Mouse (Mus musculus): ENCODE data around the gene Gpr25. TPM values are rescaled to one million over a fixed set of nuclear protein-coding genes. Genes with fewer than 3 reads are reported as not detected.

The Gpr25 gene
- total and polyA plus RNA-seq, 3 experiments = not detected

DNA sequence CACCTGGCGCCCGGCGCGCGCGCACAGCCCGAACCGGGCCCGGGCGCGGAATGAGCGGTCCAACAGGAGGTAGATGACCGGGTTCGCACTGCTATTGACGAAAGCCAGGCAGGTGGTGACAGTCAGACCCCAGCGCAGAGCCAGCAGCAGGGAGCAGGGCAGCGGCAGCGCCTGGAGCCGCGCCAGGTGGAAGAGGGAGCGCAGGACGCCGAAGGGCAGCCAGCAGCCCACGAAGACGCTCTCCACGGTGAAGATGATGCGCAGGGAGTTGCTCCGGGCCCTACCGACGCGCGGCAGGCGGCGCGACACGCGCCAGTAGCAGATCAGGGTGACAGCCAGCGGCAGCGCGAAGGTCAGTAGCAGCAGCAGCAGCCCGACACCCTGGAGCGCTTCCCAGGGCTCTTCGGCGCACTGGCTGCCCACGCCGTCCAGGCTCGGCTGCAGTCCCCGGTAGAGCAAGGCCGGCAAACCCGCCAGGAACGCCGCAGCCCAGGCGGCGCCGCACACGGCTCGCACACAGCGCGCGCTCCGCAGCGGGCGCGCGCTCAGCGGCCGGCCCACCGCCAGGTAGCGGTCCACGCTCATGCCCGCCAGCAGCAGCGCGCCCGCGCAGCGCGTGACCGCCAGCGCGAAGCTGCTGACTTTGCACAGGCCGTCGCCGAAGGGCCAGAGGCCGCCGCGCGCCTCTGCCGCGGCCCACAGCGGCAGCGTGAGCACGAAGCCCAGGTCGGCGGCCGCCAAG lies 609 bp downstream of the Gpr25 start:
- H3K9ac ChIP-seq (ENCODE audit: control insufficient read depth, low read depth, low read length, poor library complexity, severe bottlenecking) = no peak overlapping the region
- no peaks in the 10 kb centered on the region for H3K27me3 ChIP-seq (ENCODE audit: control insufficient read depth in 1 of 2, insufficient read depth in 2 of 2, low read length in 2 of 2)

DNA sequence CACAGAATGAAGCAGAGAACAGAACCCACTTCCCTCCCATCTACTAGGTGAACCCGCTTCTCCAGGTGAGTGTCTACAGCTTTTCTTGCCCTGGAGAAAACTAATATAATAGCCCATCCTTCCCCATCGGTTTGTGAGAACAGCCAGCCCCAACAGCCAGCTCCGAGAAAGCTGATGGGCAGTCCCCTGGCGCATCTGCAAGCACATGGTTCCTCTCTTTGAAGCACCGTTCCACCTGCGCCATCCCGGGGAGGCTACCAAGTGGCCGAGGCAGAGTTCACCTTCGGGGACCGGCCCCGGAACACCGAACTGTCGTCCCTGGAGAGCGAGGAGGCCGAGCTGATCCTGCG lies 1.2 kb downstream of the Gpr25 start:
- H3K79me2 ChIP-seq (ENCODE audit: control insufficient read depth, insufficient read depth, low read length, poor library complexity) = no peaks in the 10 kb centered on the region
- H3K4me1 ChIP-seq (ENCODE audit: control insufficient read depth in 1 of 2, insufficient read depth in 2 of 2, low read length in 2 of 2) = peaks cover 4 to 12% of the 10 kb centered on the region in 2 experiments
- H3K27me3 ChIP-seq (ENCODE audit: control insufficient read depth in 1 of 2, insufficient read depth in 2 of 2, low read length in 2 of 2) = no peaks in the 10 kb centered on the region
- no peak for DNase-seq (ENCODE audit: low read depth, low spot score)
- H3K9me3 ChIP-seq (replicated peaks; ENCODE audit: insufficient read depth, low read length) = no peaks in the 10 kb centered on the region
- no peak overlapping the region for H3K9ac ChIP-seq (ENCODE audit: control insufficient read depth, low read depth, low read length, poor library complexity, severe bottlenecking)
- H3K4me3 ChIP-seq (ENCODE audit: control insufficient read depth in 1 of 2, insufficient read depth in 1 of 2, low read depth in 2 of 2, low read length in 2 of 2) = no peak overlapping the region
- H3K27ac ChIP-seq (ENCODE audit: control insufficient read depth, low read depth, low read length) = no peak overlapping the region
- H3K36me3 ChIP-seq (ENCODE audit: control insufficient read depth in 1 of 2, insufficient read depth in 2 of 2, low read length in 2 of 2) = peaks cover 0 to 10% of the 10 kb centered on the region in 2 experiments; a peak in 2 of 4 replicates
- no peak for TF ChIP-seq ELF1 (IDR thresholded peaks at IDR 0.05; ENCODE audit: low read depth, low read length)
- TF ChIP-seq USF1 (IDR thresholded peaks at IDR 0.05; ENCODE audit: low read depth, low read length) = no peak
- TF ChIP-seq TAL1 (IDR thresholded peaks at IDR 0.05; ENCODE audit: low read length) = no peak
- TF ChIP-seq TCF12 (IDR thresholded peaks at IDR 0.05; ENCODE audit: low read depth, low read length) = no peak
- no peak for TF ChIP-seq MAX (IDR thresholded peaks at IDR 0.05; ENCODE audit: low read length)
- TF ChIP-seq NELFE (IDR thresholded peaks at IDR 0.05; ENCODE audit: low read depth, low read length) = no peak
- TF ChIP-seq CHD2 (IDR thresholded peaks at IDR 0.05; ENCODE audit: low read length) = no peak

More for the DNA sequence above, 609 bp downstream of the Gpr25 start:
- TF ChIP-seq ETS1 (IDR thresholded peaks at IDR 0.05; ENCODE audit: low read depth, low read length) (no peak), POLR2A (IDR thresholded peaks at IDR 0.05; ENCODE audit: control insufficient read depth in 1 of 2, insufficient read depth in 1 of 2, low read depth in 1 of 2, low read length in 2 of 2, poor library complexity in 1 of 2) (0 out of 4 replicates have a peak, but pooled peaks of 1 of the 2 experiments have one; percentile 0), BHLHE40 (IDR thresholded peaks at IDR 0.05; ENCODE audit: borderline replicate concordance, low read depth, low read length) (no peak)
- Histone ChIP-seq H3K79me2 (ENCODE audit: control insufficient read depth, insufficient read depth, low read length, poor library complexity) (no peaks in the 10 kb centered on the region), H3K4me3 (ENCODE audit: control insufficient read depth in 1 of 2, insufficient read depth in 1 of 2, low read depth in 2 of 2, low read length in 2 of 2) (no peak overlapping the region), H3K27ac (ENCODE audit: control insufficient read depth, low read depth, low read length) (no peak overlapping the region), H3K4me1 (ENCODE audit: control insufficient read depth in 1 of 2, insufficient read depth in 2 of 2, low read length in 2 of 2) (peaks cover 3 to 6% of the 10 kb centered on the region in 2 experiments; a peak in 3 of 4 replicates), H3K9me3 (replicated peaks; ENCODE audit: insufficient read depth, low read length) (no peaks in the 10 kb centered on the region), H3K36me3 (ENCODE audit: control insufficient read depth in 1 of 2, insufficient read depth in 2 of 2, low read length in 2 of 2) (peaks cover 0 to 7% of the 10 kb centered on the region in 2 experiments; a peak in 2 of 4 replicates)
- DNase-seq (ENCODE audit: low read depth, low spot score) = no peak

DNA sequence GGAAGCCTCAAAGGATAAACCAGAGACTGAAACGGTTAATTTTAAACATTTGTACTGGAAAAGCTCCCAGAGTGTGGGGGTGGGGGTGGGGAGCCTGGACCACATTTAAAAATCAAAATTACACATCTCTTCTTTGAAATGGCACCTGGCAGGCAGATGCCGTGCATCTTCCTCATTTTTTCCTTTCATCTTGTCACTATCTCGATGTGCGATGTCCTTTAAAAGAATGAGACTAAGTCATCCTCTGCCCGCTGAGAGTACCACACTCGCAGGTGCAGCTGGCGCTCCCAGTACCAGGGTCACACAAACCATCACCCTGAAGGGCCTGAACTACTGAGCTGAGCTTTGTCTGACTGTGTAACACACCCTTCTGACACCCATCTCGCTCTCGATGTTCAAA lies 2.2 kb downstream of the Gpr25 start:
- Histone ChIP-seq H3K9me3 (replicated peaks; ENCODE audit: insufficient read depth, low read length) (no peaks in the 10 kb centered on the region), H3K36me3 (ENCODE audit: control insufficient read depth in 1 of 2, insufficient read depth in 2 of 2, low read length in 2 of 2) (peaks cover 0 to 14% of the 10 kb centered on the region in 2 experiments; a peak in 2 of 4 replicates), H3K79me2 (ENCODE audit: control insufficient read depth, insufficient read depth, low read length, poor library complexity) (no peaks in the 10 kb centered on the region), H3K9ac (ENCODE audit: control insufficient read depth, low read depth, low read length, poor library complexity, severe bottlenecking) (no peak overlapping the region), H3K4me1 (ENCODE audit: control insufficient read depth in 1 of 2, insufficient read depth in 2 of 2, low read length in 2 of 2) (peaks cover 9 to 15% of the 10 kb centered on the region in 2 experiments), H3K4me3 (ENCODE audit: control insufficient read depth in 1 of 2, insufficient read depth in 1 of 2, low read depth in 2 of 2, low read length in 2 of 2) (no peak overlapping the region), H3K27ac (ENCODE audit: control insufficient read depth, low read depth, low read length) (no peak overlapping the region), H3K27me3 (ENCODE audit: control insufficient read depth in 1 of 2, insufficient read depth in 2 of 2, low read length in 2 of 2) (no peaks in the 10 kb centered on the region)
- TF ChIP-seq CHD1 (IDR thresholded peaks at IDR 0.05; ENCODE audit: low read depth, low read length) (no peak), ZKSCAN1 (IDR thresholded peaks at IDR 0.05; ENCODE audit: low read depth, low read length) (no peak), USF1 (IDR thresholded peaks at IDR 0.05; ENCODE audit: low read depth, low read length) (no peak), MAZ (IDR thresholded peaks at IDR 0.05; ENCODE audit: low read depth, low read length) (no peak), USF2 (IDR thresholded peaks at IDR 0.05; ENCODE audit: borderline replicate concordance in 1 of 2, insufficient read depth in 1 of 2, low read depth in 1 of 2, low read length in 2 of 2) (no peak), RAD21 (IDR thresholded peaks at IDR 0.05; ENCODE audit: low read depth, low read length) (no peak), MYB (IDR thresholded peaks at IDR 0.05; ENCODE audit: low read depth, low read length) (no peak), CTCF (IDR thresholded peaks at IDR 0.05 in 2 of 3, conservative IDR thresholded peaks at IDR 0.05 in 1 of 3; ENCODE audit: control insufficient read depth in 1 of 3, insufficient read depth in 1 of 3, low read depth in 2 of 3, low read length in 3 of 3, poor library complexity in 1 of 3, severe bottlenecking in 1 of 3) (no peak), POLR2A (IDR thresholded peaks at IDR 0.05; ENCODE audit: control insufficient read depth in 1 of 2, insufficient read depth in 1 of 2, low read depth in 1 of 2, low read length in 2 of 2, poor library complexity in 1 of 2) (no peak), KAT2A (conservative IDR thresholded peaks at IDR 0.05; ENCODE audit: low read depth, low read length) (no peak), MEF2A (IDR thresholded peaks at IDR 0.05; ENCODE audit: extremely low read depth, insufficient replicate concordance, low read depth, low read length, poor library complexity, severe bottlenecking) (no peak), MAX (IDR thresholded peaks at IDR 0.05; ENCODE audit: low read length) (no peak), GABPA (IDR thresholded peaks at IDR 0.05; ENCODE audit: low read depth, low read length) (no peak), ZNF384 (IDR thresholded peaks at IDR 0.05; ENCODE audit: low read depth, low read length) (no peak)
- no peak for DNase-seq (ENCODE audit: low read depth, low spot score)

All from MEL (cell line).